ENCODE assay signal across 8 mouse cellular contexts in the genomic region with DNA sequence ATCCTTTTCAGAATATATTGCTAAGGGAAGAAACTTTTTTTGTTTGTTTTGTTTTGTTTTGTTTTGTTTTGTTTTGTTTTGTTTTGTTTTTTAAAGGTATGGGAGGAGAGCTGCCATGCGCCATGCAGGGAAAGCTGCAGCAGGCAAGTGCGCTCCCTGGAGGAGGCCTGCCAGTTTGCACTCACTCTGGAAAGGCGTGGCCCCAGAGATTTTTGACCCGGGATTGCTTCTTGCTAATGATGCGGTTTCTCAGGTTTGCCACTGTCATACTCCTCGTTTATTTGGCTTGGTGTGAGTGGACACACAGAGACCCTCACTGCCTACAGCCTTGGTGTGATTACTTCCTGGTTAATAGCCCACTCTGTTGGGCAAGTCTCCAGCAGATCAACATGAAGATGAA. TPM values are rescaled to one million over a fixed set of nuclear protein-coding genes. Genes with fewer than 3 reads are reported as not detected.
DNase-seq lines count a peak whose midpoint lies in the region; ATAC-seq and TF ChIP-seq lines count a peak whose summit lies in the region.
"Had no signal": no experiment of that assay in that cellular context is flagged by ENCODE, and none has a peak within 500 bp of the region (broad histone marks: within the 10 kb centered on the region; RNA-seq: fewer than 3 reads in every experiment).

No protein-coding gene starts in this region.

- DNase-seq in heart, postnatal 4 days, result peak; percentile 43
- no peak for DNase-seq in heart, postnatal 25 days (ENCODE audit: low spot score)
- DNase-seq in testis, postnatal 10 days (ENCODE audit: low spot score), result peak; percentile 67
- no peak for DNase-seq in testis, postnatal 14 days (ENCODE audit: low spot score)
- DNase-seq in stomach, postnatal 0 days (ENCODE audit: low spot score), result peak; percentile 41
- no peak for DNase-seq in hindbrain, embryonic 10.5 days (ENCODE audit: low spot score)

- 19% methylated on average over 6 of the region's 6 CpGs for WGBS in stomach, postnatal 0 days
- 32% methylated on average over 6 of the region's 6 CpGs for WGBS in hindbrain, embryonic 10.5 days

- no peaks in the 10 kb centered on the region for H3K4me1 ChIP-seq in stomach, postnatal 0 days (replicated peaks; ENCODE audit: control insufficient read depth, insufficient read depth)
- H3K4me1 ChIP-seq in hindbrain, embryonic 10.5 days (replicated peaks), result no peaks in the 10 kb centered on the region

- peak; percentile 61 for TF ChIP-seq CTCF in stomach, postnatal 0 days (IDR thresholded peaks at IDR 0.05; ENCODE audit: low read depth)

- no peaks in the 10 kb centered on the region for H3K27me3 ChIP-seq in stomach, postnatal 0 days (ENCODE audit: control insufficient read depth, insufficient read depth, low read length)
- H3K27me3 ChIP-seq in hindbrain, embryonic 10.5 days (ENCODE audit: insufficient read depth, poor library complexity, severe bottlenecking), result no peaks in the 10 kb centered on the region

- intact Hi-C loops in heart, postnatal 25 days (cut with DNase I), result no loop called here

- no peak for TF ChIP-seq EP300 in stomach, postnatal 0 days (optimal IDR thresholded peaks at IDR 0.05)

- H3K27ac ChIP-seq in stomach, postnatal 0 days (replicated peaks), result no peak overlapping the region
- H3K27ac ChIP-seq in hindbrain, embryonic 10.5 days, result no peak overlapping the region

- no peak overlapping the region for H3K4me3 ChIP-seq in stomach, postnatal 0 days (ENCODE audit: low read depth, low read length)
- H3K4me3 ChIP-seq in hindbrain, embryonic 10.5 days, result no peak overlapping the region

- ATAC-seq in common myeloid progenitor, adult 5-6 weeks (replicated peaks; ENCODE audit: low read depth, poor library complexity, severe bottlenecking), result peak; percentile 42; the same call in 1 of the 2 replicates
- ATAC-seq in stomach, postnatal 0 days (ENCODE audit: low FRiP score, low TSS enrichment), result no peak
- ATAC-seq: inflammation-experienced regulatory T-cells, adult 6 months had no signal

- H3K9me3 ChIP-seq in stomach, postnatal 0 days (ENCODE audit: control insufficient read depth, low read length), result no peaks in the 10 kb centered on the region
- H3K9me3 ChIP-seq in hindbrain, embryonic 10.5 days, result 0 out of 2 replicates have a peak, but pooled peaks cover 2% of the 10 kb centered on the region

- no peak overlapping the region for H3K9ac ChIP-seq in stomach, postnatal 0 days (ENCODE audit: low read length)

- no peaks in the 10 kb centered on the region for H3K36me3 ChIP-seq in stomach, postnatal 0 days (ENCODE audit: control insufficient read depth, insufficient read depth, low read length)
- no peaks in the 10 kb centered on the region for H3K36me3 ChIP-seq in hindbrain, embryonic 10.5 days

- no peak overlapping the region for H3K4me2 ChIP-seq in stomach, postnatal 0 days (replicated peaks; ENCODE audit: low read depth)

RNA-seq across cellular contexts. Expression of a gene that starts 16.3 kb away (rescaled TPM):
- 10 to 100 TPM; 88.9 to 90.8 TPM for total RNA-seq in heart, postnatal 4 days (2021)
- 10 to 100 TPM; 52.6 to 54.5 TPM for total RNA-seq in heart, postnatal 25 days (2021)
- total RNA-seq in common myeloid progenitor, adult 5-6 weeks (2017), result 114 and 153 TPM in 2 replicates
- polyA plus RNA-seq in stomach, postnatal 0 days (2015; fragmentation: Nextera tagmentation; extraction: Ambion mirVana), result 53.2 and 56.2 TPM in 2 replicates
- 66.8 and 79.3 TPM in 2 replicates for polyA plus RNA-seq in hindbrain, embryonic 10.5 days (2016; fragmentation: Nextera tagmentation; extraction: Ambion mirVana)

RNA-seq across cellular contexts. Expression of a gene that starts 58.8 kb away (rescaled TPM):
- under 1 TPM; 0.14 to 0.20 TPM for total RNA-seq in heart, postnatal 4 days (2021)
- total RNA-seq in heart, postnatal 25 days (2021), result not detected
- total RNA-seq in common myeloid progenitor, adult 5-6 weeks (2017), result not detected in 2 replicates
- 6.8 and 7.1 TPM in 2 replicates for polyA plus RNA-seq in stomach, postnatal 0 days (2015; fragmentation: Nextera tagmentation; extraction: Ambion mirVana)
- 26.8 and 28.9 TPM in 2 replicates for polyA plus RNA-seq in hindbrain, embryonic 10.5 days (2016; fragmentation: Nextera tagmentation; extraction: Ambion mirVana)

Comparison
In these comparisons a context has a peak if more than half of its experiments do, and no peak if none do; other contexts are left out.
1. DNase-seq: peak in heart, postnatal 4 days (single experiment), testis, postnatal 10 days (single experiment) and stomach, postnatal 0 days (single experiment); none in heart, postnatal 25 days (single experiment), testis, postnatal 14 days (single experiment) and hindbrain, embryonic 10.5 days (single experiment).